Mouse (Mus musculus) lung, postnatal 0 days (tissue): ENCODE measurements around the gene Rundc1. TPM values are rescaled to one million over a fixed set of nuclear protein-coding genes. Genes with fewer than 3 reads are reported as not detected.
"Not testable (repeated sequence)": the region's sequence is repeated elsewhere in the genome, so short reads cannot be mapped to it uniquely, and the experiment has no call there.

Source experiments
- ATAC-seq: fragments of 200-750 bp; cut with Nextera tagmentation; 2 replicates; pipeline ENCODE4 v1.8.0; 2017; ENCODE audit warnings: moderate library complexity
- DNase-seq: peaks from one replicate; pipeline ENCODE4 v3.0.0-alpha.2; 2016; ENCODE audit warnings: low spot score
- H3K27ac ChIP-seq: fragments of 300-500 bp; sonication (generic); 2 replicates; pipeline ENCODE4 v1.5.1; 2014; ENCODE audit warnings: antibody characterized with exemption, mild to moderate bottlenecking, low read length, mixed read lengths
- H3K27me3 ChIP-seq: fragments of 300-500 bp; sonication (generic); replicated peaks from 2 replicates; pipeline ENCODE4 v1.6.1; 2014; ENCODE audit warnings: low read length, mixed read lengths; ENCODE audit not compliant: insufficient read depth
- H3K36me3 ChIP-seq: fragments of 300-500 bp; sonication (generic); 2 replicates; pipeline ENCODE4 v1.6.1; 2014; ENCODE audit warnings: low read length, mixed read lengths; ENCODE audit not compliant: insufficient read depth
- H3K4me1 ChIP-seq: fragments of 300-500 bp; sonication (generic); 2 replicates; pipeline ENCODE4 v1.6.1; 2014; ENCODE audit warnings: antibody characterized with exemption, low read depth, low read length, mixed read lengths; ENCODE audit not compliant: insufficient read depth
- H3K4me2 ChIP-seq: fragments of 300-500 bp; sonication (generic); replicated peaks from 2 replicates; pipeline ENCODE4 v1.6.1; 2014; ENCODE audit warnings: low read depth, mild to moderate bottlenecking, low read length, moderate library complexity, mixed read lengths
- H3K4me3 ChIP-seq: fragments of 300-500 bp; sonication (generic); 2 replicates; pipeline ENCODE4 v1.5.1; 2014; ENCODE audit warnings: low read depth, low read length
- H3K9ac ChIP-seq: fragments of 300-500 bp; sonication (generic); replicated peaks from 2 replicates; pipeline ENCODE4 v1.6.1; 2014; ENCODE audit warnings: low read depth, mild to moderate bottlenecking
- H3K9me3 ChIP-seq: fragments of 300-500 bp; sonication (generic); 2 replicates; pipeline ENCODE4 v1.6.1; 2016; ENCODE audit warnings: low read length, mixed read lengths
- CTCF ChIP-seq: IDR thresholded peaks from 2 replicates; pipeline ENCODE4 v1.5.1; 2016; ENCODE audit warnings: antibody characterized with exemption, mild to moderate bottlenecking
- EP300 ChIP-seq: IDR thresholded peaks from 2 replicates; pipeline ENCODE4 v1.6.1; 2016; ENCODE audit warnings: antibody characterized with exemption, mild to moderate bottlenecking, control low read depth
- WGBS: fragments of 180-500 bp; shearing (Covaris S2); extraction: QIAGEN DNeasy Blood & Tissue Kit; methylation state at CpG from one replicate; pipeline ENCODE4 v1.1.7; 2014; 5-methylcytosine and 5-hydroxymethylcytosine counted together
- polyA plus RNA-seq: library from polyadenylated mRNA; unstranded; fragments of >200 nt; fragmentation: Nextera tagmentation; extraction: Ambion mirVana; gene quantifications from 2 replicates; pipeline ENCODE4 v1.2.1, GENCODE M21; 2015

Rundc1 gene
- polyA plus RNA-seq, 1 experiment from 2014 or later, result 14.3 TPM

- DNase-seq (no peak), ATAC-seq (no peak)
- H3K4me3 ChIP-seq, result peak overlapping the region; percentile 73; the same call in 1 of the 2 replicates
- TF ChIP-seq EP300 (no peak), CTCF (no peak)
- H3K27me3 ChIP-seq, result no peaks in the 10 kb centered on the region
- H3K36me3 ChIP-seq, result peaks cover under 1% of the 10 kb centered on the region; the same call in 1 of the 2 replicates
- peaks cover 13% of the 10 kb centered on the region for H3K4me1 ChIP-seq
- H3K9ac ChIP-seq, result peak overlapping the region; percentile 58; the same call in 1 of the 2 replicates
- no peaks in the 10 kb centered on the region for H3K9me3 ChIP-seq
- H3K4me2 ChIP-seq, result peak overlapping the region; percentile 81
- 39% methylated on average over 8 of the region's 8 CpGs for WGBS
- H3K27ac ChIP-seq, result no peak overlapping the region
Observed at GRCm38 (mm10) chr11:101426165-101426564, 1.3 kb downstream of the Rundc1 start.

- ATAC-seq, result no peak
- no peak overlapping the region for H3K27ac ChIP-seq
- no peak overlapping the region for H3K4me3 ChIP-seq
- DNase-seq, result no peak
- H3K9ac ChIP-seq, result no peak overlapping the region
- H3K4me2 ChIP-seq, result no peak overlapping the region
- WGBS, result 91% methylated on average over 9 of the region's 9 CpGs
- H3K9me3 ChIP-seq, result no peaks in the 10 kb centered on the region
- no peaks in the 10 kb centered on the region for H3K27me3 ChIP-seq
- peaks cover 23% of the 10 kb centered on the region for H3K36me3 ChIP-seq
- H3K4me1 ChIP-seq, result peaks cover under 1% of the 10 kb centered on the region
- no peak for TF ChIP-seq CTCF
- TF ChIP-seq EP300, result no peak
Observed at GRCm38 (mm10) chr11:101431327-101431726, 6.4 kb downstream of the Rundc1 start.

- Histone ChIP-seq H3K9ac (no peak overlapping the region), H3K36me3 (peaks cover 23% of the 10 kb centered on the region), H3K27me3 (no peaks in the 10 kb centered on the region), H3K4me2 (no peak overlapping the region), H3K9me3 (no peaks in the 10 kb centered on the region), H3K4me3 (no peak overlapping the region), H3K27ac (no peak overlapping the region), H3K4me1 (no peaks in the 10 kb centered on the region)
- WGBS, result 89% methylated on average over 13 of the region's 13 CpGs
- ATAC-seq, result no peak
- no peak for DNase-seq
- TF ChIP-seq EP300, result no peak
- TF ChIP-seq CTCF, result no peak
Observed at GRCm38 (mm10) chr11:101433396-101433795, 8.5 kb downstream of the Rundc1 start.

GRCm38 (mm10) chr11:101435831-101436230 is 10.9 kb downstream of the Rundc1 start:
- Histone ChIP-seq H3K36me3 (peaks cover 23% of the 10 kb centered on the region), H3K9ac (no peak overlapping the region), H3K4me2 (no peak overlapping the region), H3K27me3 (no peaks in the 10 kb centered on the region), H3K9me3 (no peaks in the 10 kb centered on the region), H3K27ac (no peak overlapping the region), H3K4me1 (no peaks in the 10 kb centered on the region), H3K4me3 (no peak overlapping the region)
- 52% methylated on average over 4 of the region's 4 CpGs for WGBS
- TF ChIP-seq EP300 (no peak), CTCF (no peak)
- DNase-seq (no peak), ATAC-seq (peak; percentile 67; the same call in 1 of the 2 replicates)

GRCm38 (mm10) chr11:101436916-101437315 is 12.0 kb downstream of the Rundc1 start:
- Histone ChIP-seq H3K4me2 (no peak overlapping the region), H3K9me3 (no peaks in the 10 kb centered on the region), H3K4me3 (no peak overlapping the region), H3K27ac (no peak overlapping the region), H3K9ac (no peak overlapping the region), H3K4me1 (no peaks in the 10 kb centered on the region), H3K36me3 (peaks cover 14% of the 10 kb centered on the region), H3K27me3 (no peaks in the 10 kb centered on the region)
- ATAC-seq (no peak), DNase-seq (no peak)
- no peak for TF ChIP-seq CTCF
- TF ChIP-seq EP300, result no peak
- WGBS, result 87% methylated on average over 4 of the region's 4 CpGs

DNA sequence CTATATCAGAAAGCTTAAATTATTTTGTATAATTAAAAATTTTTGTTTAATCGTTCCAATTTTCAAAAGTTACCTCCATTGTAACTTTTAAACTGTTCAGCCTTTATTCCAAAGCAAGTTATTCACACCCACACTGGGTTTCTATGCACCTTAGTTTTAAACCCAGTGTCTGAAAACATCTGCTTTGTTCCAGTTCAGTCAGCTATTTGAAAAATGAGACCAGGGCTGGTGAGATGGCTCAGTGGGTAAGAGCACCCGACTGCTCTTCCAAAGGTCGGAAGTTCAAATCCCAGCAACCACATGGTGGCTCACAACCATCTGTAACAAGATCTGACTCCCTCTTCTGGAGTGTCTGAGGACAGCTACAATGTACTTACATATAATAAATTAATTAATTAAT is 13.1 kb downstream of the Rundc1 start:
- H3K36me3 ChIP-seq, ATAC-seq, DNase-seq, H3K4me3 ChIP-seq, H3K9me3 ChIP-seq, H3K9ac ChIP-seq, H3K4me2 ChIP-seq, H3K27me3 ChIP-seq, H3K4me1 ChIP-seq, H3K27ac ChIP-seq: not testable (repeated sequence)
- WGBS, result 57% methylated on average over 3 of the region's 3 CpGs

DNA sequence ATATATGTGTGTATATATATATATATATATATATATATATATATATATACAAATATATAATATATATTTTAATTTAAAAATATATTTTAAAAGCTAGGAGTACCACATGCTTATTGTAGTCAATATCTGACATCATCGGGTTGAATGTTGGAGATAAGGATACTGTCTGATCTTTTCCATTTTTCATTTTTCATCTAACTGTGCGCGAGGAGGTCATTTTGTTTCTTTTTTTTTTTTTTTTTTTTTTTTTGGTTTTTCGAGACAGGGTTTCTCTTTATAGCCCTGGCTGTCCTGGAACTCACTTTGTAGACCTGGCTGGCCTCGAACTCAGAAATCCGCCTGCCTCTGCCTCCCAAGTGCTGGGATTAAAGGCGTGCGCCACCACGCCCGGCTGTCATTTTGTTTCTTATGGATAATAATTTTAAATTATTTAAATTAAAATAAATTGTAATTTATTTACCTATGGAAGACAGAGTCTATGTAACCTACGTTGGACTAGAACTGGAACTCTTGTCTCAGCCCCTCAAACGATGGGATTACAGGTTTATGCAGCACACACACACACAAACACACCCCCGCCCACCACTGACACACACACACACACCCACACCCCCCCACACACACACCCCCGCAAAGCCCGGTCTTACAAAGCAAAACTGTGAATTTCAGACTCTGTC is 16.7 kb downstream of the Rundc1 start:
- not testable (repeated sequence) for H3K4me1 ChIP-seq, H3K9me3 ChIP-seq, ATAC-seq, H3K27me3 ChIP-seq, H3K27ac ChIP-seq, DNase-seq, H3K9ac ChIP-seq
- WGBS, result 33% methylated on average over 15 of the region's 15 CpGs
- Histone ChIP-seq H3K36me3 (peaks cover 14% of the 10 kb centered on the region; the same call in 1 of the 2 replicates), H3K4me2 (peak overlapping the region; percentile 42), H3K4me3 (peak overlapping the region; percentile 14; the same call in 1 of the 2 replicates)
